Mouse (Mus musculus) embryo, embryonic 10.5 days (tissue): ENCODE data around the gene C2.
A peak's percentile ranks its signal among the peaks of the same experiment; 100 is the strongest.
"Not testable (repeated sequence)": the region's sequence is repeated elsewhere in the genome, so short reads cannot be mapped to it uniquely, and the experiment has no call there.

Experiments
- DNase-seq: peaks from one replicate; pipeline ENCODE4 v3.0.0-alpha.2; 2015; ENCODE audit warnings: low spot score

C2 gene

DNA sequence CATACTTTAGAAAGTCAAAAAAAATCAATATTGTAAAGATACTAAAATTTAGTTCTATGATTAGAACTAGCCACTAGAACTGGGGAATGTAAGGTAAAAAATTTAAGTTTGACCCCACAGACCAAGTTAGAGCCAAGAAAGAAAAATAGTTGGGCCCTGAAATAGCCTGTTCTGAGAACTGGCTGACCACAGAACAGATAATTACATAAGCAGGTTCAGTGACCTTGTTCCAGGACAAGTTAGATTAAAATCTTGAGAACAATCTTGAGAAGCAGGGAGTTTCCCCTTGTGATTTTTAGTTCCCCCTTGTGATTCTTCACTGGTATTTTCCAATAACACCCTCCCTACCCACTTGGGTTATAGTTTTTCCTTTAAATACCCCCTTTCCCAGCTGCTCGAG lies 67.3 kb downstream of the C2 start:
- DNase-seq, result not testable (repeated sequence)

- DNase-seq, result no peak
These were observed 83.2 kb downstream of the C2 start for GRCm38 (mm10) chr17:34814818-34815370.

GRCm38 (mm10) chr17:34813747-34814146 lies 84.3 kb downstream of the C2 start:
- DNase-seq, result peak; percentile 5
